Mouse (Mus musculus) kidney, adult 9 months (tissue): Measurements from ENCODE around the gene Ppfibp1.
"Not testable (repeated sequence)": the region's sequence is repeated elsewhere in the genome, so short reads cannot be mapped to it uniquely, and the experiment has no call there.

Experiments used
- DNase-seq: peaks from one replicate; pipeline ENCODE4 v3.0.0; 2022

The Ppfibp1 gene

GRCm38 (mm10) chr6:146887958-146888659 lies at the start of gene Ppfibp1:
TSS of gene Ppfibp1 (plus strand) at chr6:146888487.
- DNase-seq = peak; percentile 96

- DNase-seq = no peak
Observed at GRCm38 (mm10) chr6:146838863-146839262, 49.4 kb upstream of the Ppfibp1 start.

GRCm38 (mm10) chr6:146844867-146845266 lies 43.4 kb upstream of the Ppfibp1 start:
- DNase-seq = no peak

- no peak for DNase-seq
Observed at GRCm38 (mm10) chr6:146845347-146845746, 42.9 kb upstream of the Ppfibp1 start.

GRCm38 (mm10) chr6:146845961-146846750 lies 42.1 kb upstream of the Ppfibp1 start:
- no peak for DNase-seq

GRCm38 (mm10) chr6:146847402-146847801 lies 40.9 kb upstream of the Ppfibp1 start:
- DNase-seq = no peak

GRCm38 (mm10) chr6:146848281-146848680 lies 40.0 kb upstream of the Ppfibp1 start:
- DNase-seq = no peak

GRCm38 (mm10) chr6:146850050-146850449 lies 38.2 kb upstream of the Ppfibp1 start, which contains the start of gene Smco2:
TSS of gene Smco2 (plus strand) at chr6:146850104.
- DNase-seq = no peak

- DNase-seq = no peak
Observed at GRCm38 (mm10) chr6:146851916-146852315, 36.4 kb upstream of the Ppfibp1 start.

GRCm38 (mm10) chr6:146852739-146853138 lies 35.5 kb upstream of the Ppfibp1 start:
- no peak for DNase-seq

- DNase-seq = no peak
Observed at GRCm38 (mm10) chr6:146855185-146855584, 33.1 kb upstream of the Ppfibp1 start.

- DNase-seq = no peak
Observed at GRCm38 (mm10) chr6:146857386-146857785, 30.9 kb upstream of the Ppfibp1 start.

- DNase-seq = no peak
Observed at GRCm38 (mm10) chr6:146863154-146863553, 25.1 kb upstream of the Ppfibp1 start.

GRCm38 (mm10) chr6:146864370-146864769 lies 23.9 kb upstream of the Ppfibp1 start:
- DNase-seq = not testable (repeated sequence)

GRCm38 (mm10) chr6:146865701-146866100 lies 22.6 kb upstream of the Ppfibp1 start:
- DNase-seq = no peak

GRCm38 (mm10) chr6:146871975-146872374 lies 16.3 kb upstream of the Ppfibp1 start:
- no peak for DNase-seq

- DNase-seq = no peak
Observed at GRCm38 (mm10) chr6:146874415-146874814, 13.9 kb upstream of the Ppfibp1 start.

- DNase-seq = no peak
Observed at GRCm38 (mm10) chr6:146876820-146877219, 11.5 kb upstream of the Ppfibp1 start.

GRCm38 (mm10) chr6:146877425-146878045 lies 10.8 kb upstream of the Ppfibp1 start:
- DNase-seq = no peak

GRCm38 (mm10) chr6:146878926-146879325 lies 9.4 kb upstream of the Ppfibp1 start:
- no peak for DNase-seq

GRCm38 (mm10) chr6:146879856-146880255 lies 8.4 kb upstream of the Ppfibp1 start:
- DNase-seq = no peak

GRCm38 (mm10) chr6:146880296-146880695 lies 8.0 kb upstream of the Ppfibp1 start:
- DNase-seq = no peak

- DNase-seq = peak; percentile 66
Observed at GRCm38 (mm10) chr6:146881896-146882770, 6.2 kb upstream of the Ppfibp1 start.
